Mouse (Mus musculus) adrenal gland, postnatal 0 days (tissue): Measurements from ENCODE around the gene Zfp68. TPM values are rescaled to one million over a fixed set of nuclear protein-coding genes. Genes with fewer than 3 reads are reported as not detected.

Experiments used
- microRNA-seq: library from miRNA; unstranded; fragments of <30 nt; microRNA quantifications from one replicate; pipeline ENCODE4, GENCODE M21; 2016; ENCODE audit warnings: borderline replicate concordance; ENCODE audit not compliant: insufficient number of aligned reads
- polyA plus RNA-seq: library from polyadenylated mRNA; unstranded; fragments of >200 nt; fragmentation: Nextera tagmentation; extraction: Ambion mirVana; gene quantifications from 2 replicates; pipeline ENCODE4 v1.2.1, GENCODE M21; 2015

The Zfp68 gene
- 42.0 and 57.3 TPM in 2 replicates for polyA plus RNA-seq

DNA sequence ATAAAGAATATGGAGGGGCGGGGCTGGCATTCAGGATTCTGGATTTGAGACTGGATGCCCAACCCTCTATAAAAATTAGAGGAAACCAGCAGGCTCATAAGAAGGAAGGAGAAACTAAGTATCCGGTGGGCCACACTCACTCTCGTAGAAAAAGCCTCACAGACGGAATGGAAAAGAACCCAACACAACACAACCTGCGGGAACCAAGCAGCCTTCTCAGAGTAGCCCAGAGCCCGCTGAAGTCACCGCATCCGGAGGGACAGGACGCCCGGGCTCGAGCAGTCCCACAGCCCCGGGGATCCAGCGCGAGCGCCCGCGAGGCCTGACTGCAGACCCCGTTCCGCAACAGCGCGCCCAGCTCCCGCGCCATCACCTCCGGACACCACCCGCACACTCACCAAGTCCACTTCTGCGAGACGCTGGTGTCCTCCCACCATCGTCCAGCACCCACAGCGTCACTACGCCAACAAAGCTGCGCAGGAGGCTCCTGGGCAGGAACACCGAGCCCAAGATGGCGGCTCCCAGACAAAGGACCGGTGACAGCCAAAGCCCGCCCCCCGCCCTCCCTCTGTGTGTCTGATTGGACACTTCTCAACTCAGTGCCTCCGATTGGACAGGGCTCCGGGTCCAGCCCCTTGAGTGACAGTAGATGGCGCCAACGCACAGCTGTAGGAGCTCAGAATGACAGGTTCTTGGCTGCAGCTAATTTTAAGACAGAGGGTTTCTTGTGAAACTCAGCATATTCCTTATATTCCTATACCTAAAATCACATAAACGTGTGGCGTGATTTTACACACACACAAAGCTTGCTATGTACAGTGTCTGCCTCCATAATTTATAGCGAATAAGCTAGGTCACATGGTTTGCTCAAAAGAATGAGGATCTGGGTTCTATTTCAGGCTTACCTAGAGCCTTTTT is at the start of gene Zfp68:
Zfp68 (minus strand) TSS at position 551 of the 918 bp plus-strand sequence.

DNA sequence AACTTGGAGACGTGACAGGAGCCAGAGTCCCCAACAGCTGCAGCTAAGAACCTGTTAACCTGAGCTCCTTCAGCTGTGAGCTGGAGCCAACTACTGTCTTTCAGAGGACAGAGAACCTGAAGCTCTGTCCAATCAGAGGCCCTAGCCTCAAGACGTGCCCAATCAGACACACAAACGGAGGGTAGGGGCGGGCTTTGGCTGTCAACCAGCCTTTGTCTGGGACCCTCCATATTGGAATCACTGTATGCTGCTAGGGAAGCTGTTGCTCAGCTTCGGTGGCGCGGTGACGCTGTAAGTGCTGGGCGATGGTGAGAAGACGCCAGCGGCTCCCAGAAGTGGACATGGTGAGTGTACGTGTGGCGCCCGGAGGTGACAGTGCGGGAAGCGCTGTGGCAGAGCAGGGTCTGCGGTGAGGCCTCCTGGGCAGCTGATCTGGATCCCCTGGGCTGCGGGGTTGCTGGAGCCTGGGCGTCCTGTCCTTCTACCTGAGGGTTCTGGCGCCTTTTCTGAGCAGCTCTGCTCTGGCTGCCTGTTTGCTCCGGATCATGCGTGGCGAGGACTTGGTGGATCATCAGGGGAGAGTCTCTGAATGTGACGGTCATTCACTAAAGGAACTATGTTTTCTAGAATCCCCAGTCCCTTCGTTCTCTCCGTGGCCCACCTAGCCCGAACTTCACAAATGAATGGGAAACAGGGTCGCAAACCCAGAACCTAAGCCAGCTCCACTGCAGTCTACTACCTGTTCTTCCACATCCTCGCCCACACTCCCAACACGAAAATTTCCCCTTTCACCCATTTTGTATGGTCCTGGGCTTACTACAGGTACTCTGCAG is 3.3 kb upstream of the Zfp68 start, which contains the start of gene A430033K04Rik:
A430033K04Rik (plus strand) TSS at position 215 of the 833 bp plus-strand sequence.

GRCm38 (mm10) chr5:138564612-138565011 is 54.9 kb downstream of the Zfp68 start, which contains the start of gene 1700123K08Rik:
TSS of gene 1700123K08Rik (minus strand) at chr5:138564712.

Small RNA genes within 50 kb of the gene (microRNA-seq; reads per million reads assigned to microRNA genes)
- gene Gm24082: not detected

Other genes with a start within 250 kb of the Zfp68 start
- 16.2 and 19.4 TPM in 2 replicates for gene Zfp157, start 178.3 kb downstream of the Zfp68 start, polyA plus RNA-seq
- gene 1700123K08Rik, start 55.0 kb downstream of the Zfp68 start, polyA plus RNA-seq: not detected in 2 replicates
- gene A430033K04Rik, start 3.1 kb upstream of the Zfp68 start, polyA plus RNA-seq: 4.2 and 5.3 TPM in 2 replicates
- gene Fam20c, start 134.8 kb upstream of the Zfp68 start, polyA plus RNA-seq: 16.7 and 22.7 TPM in 2 replicates
- not detected in 2 replicates for gene Gm5294, start 200.3 kb upstream of the Zfp68 start, polyA plus RNA-seq